Mouse (Mus musculus) C2C12 (cell line): Measurements from ENCODE around the gene Ipcef1. TPM values are rescaled to one million over a fixed set of nuclear protein-coding genes. Genes with fewer than 3 reads are reported as not detected.
"Not testable (repeated sequence)": the region's sequence is repeated elsewhere in the genome, so short reads cannot be mapped to it uniquely, and the experiment has no call there.

Experiments
- H3K27me3 ChIP-seq: one replicate; pipeline ENCODE4 v1.6.1; 2011; ENCODE audit not compliant: control insufficient read depth, insufficient read depth, insufficient read length
- H3K36me3 ChIP-seq: one replicate; pipeline ENCODE4 v1.6.1; 2011; ENCODE audit not compliant: control insufficient read depth, insufficient read depth
- H3K4me3 ChIP-seq: one replicate; pipeline ENCODE4 v1.5.1; 2011; ENCODE audit warnings: mild to moderate bottlenecking, control low read depth; ENCODE audit not compliant: poor library complexity, insufficient read depth, severe bottlenecking
- H3K79me2 ChIP-seq: one replicate; pipeline ENCODE4 v1.6.1; 2011; ENCODE audit not compliant: control insufficient read depth, insufficient read depth
- H3K79me3 ChIP-seq: one replicate; pipeline ENCODE4 v1.6.1; 2011; ENCODE audit warnings: low read depth, control low read depth
- H3ac ChIP-seq: one replicate; pipeline ENCODE3; 2011; ENCODE audit warnings: low read depth; ENCODE audit not compliant: control insufficient read depth, insufficient read length
- CEBPB ChIP-seq: IDR thresholded peaks from one replicate; pipeline ENCODE4 v1.6.1; 2011; ENCODE audit warnings: low read depth, mild to moderate bottlenecking, control low read depth, moderate library complexity
- CTCF ChIP-seq: IDR thresholded peaks from one replicate; pipeline ENCODE4 v1.5.1; 2011; ENCODE audit not compliant: control insufficient read depth, insufficient read depth, insufficient read length
- FOSL1 ChIP-seq: IDR thresholded peaks from one replicate; pipeline ENCODE4 v1.8.0; 2011; ENCODE audit warnings: mild to moderate bottlenecking, low read length; ENCODE audit not compliant: poor library complexity, insufficient read depth, severe bottlenecking
- MAX ChIP-seq: IDR thresholded peaks from one replicate; pipeline ENCODE4 v1.6.1; 2011; ENCODE audit warnings: mild to moderate bottlenecking, control low read depth
- MYOD1 ChIP-seq: IDR thresholded peaks from one replicate; pipeline ENCODE4 v1.6.1; 2011; ENCODE audit warnings: low read depth; ENCODE audit not compliant: control insufficient read depth, insufficient read length
- MYOG ChIP-seq: IDR thresholded peaks from one replicate; pipeline ENCODE4 v1.6.1; 2011; ENCODE audit not compliant: control insufficient read depth, insufficient read length; ENCODE audit errors: extremely low read depth
- USF1 ChIP-seq: IDR thresholded peaks from one replicate; pipeline ENCODE4 v1.6.1; 2011; ENCODE audit warnings: low read depth, mild to moderate bottlenecking, control low read depth, moderate library complexity
- polyA plus RNA-seq: library from polyadenylated mRNA; unstranded; fragments of >200 nt; fragmentation: generic; extraction: Trizol; gene quantifications from one replicate; pipeline ENCODE4 v1.2.1, GENCODE M21; 2012; ENCODE audit warnings: missing spikeins

The Ipcef1 gene
- polyA plus RNA-seq, 1 experiment = not detected

DNA sequence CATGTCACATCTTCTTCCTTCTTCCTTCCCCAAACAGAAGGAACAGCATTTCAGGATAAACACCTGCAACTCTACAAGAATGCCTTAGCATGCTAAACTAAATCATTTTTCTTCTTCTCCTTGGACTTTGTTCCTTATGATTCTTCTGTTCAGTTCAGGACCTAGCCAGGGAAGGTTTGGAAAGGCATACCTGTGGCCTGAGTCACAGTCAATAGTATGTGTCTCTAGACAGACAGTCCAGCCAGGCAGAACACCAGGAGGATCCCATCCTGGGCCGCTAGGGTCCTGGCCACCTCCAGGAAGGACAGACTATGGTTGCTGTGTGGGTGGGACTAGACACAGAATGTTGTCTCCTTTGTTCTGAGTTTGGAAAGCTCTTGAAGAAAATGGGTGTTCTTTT is 27.2 kb downstream of the Ipcef1 start:
- no peaks in the 10 kb centered on the region for H3K27me3 ChIP-seq
- H3ac ChIP-seq = no peak overlapping the region
- H3K79me2 ChIP-seq = no peaks in the 10 kb centered on the region
- no peaks in the 10 kb centered on the region for H3K79me3 ChIP-seq
- H3K36me3 ChIP-seq = no peaks in the 10 kb centered on the region
- TF ChIP-seq FOSL1 (no peak), MYOD1 (no peak), CTCF (no peak), MAX (no peak), CEBPB (no peak), MYOG (no peak), USF1 (no peak)
- H3K4me3 ChIP-seq = no peak overlapping the region

GRCm38 (mm10) chr10:7020551-7020950 is 31.7 kb downstream of the Ipcef1 start:
- Histone ChIP-seq H3K27me3 (no peaks in the 10 kb centered on the region), H3ac (no peak overlapping the region), H3K79me2 (no peaks in the 10 kb centered on the region), H3K79me3 (no peaks in the 10 kb centered on the region), H3K36me3 (no peaks in the 10 kb centered on the region), H3K4me3 (no peak overlapping the region)
- TF ChIP-seq FOSL1 = no peak
- TF ChIP-seq CTCF = no peak
- TF ChIP-seq MYOG = no peak
- TF ChIP-seq CEBPB = no peak
- no peak for TF ChIP-seq USF1
- no peak for TF ChIP-seq MYOD1
- no peak for TF ChIP-seq MAX

GRCm38 (mm10) chr10:7019781-7020386 is 32.4 kb downstream of the Ipcef1 start:
- H3K27me3 ChIP-seq = no peaks in the 10 kb centered on the region
- H3K79me3 ChIP-seq = no peaks in the 10 kb centered on the region
- no peaks in the 10 kb centered on the region for H3K79me2 ChIP-seq
- no peaks in the 10 kb centered on the region for H3K36me3 ChIP-seq
- H3ac ChIP-seq = no peak overlapping the region
- no peak overlapping the region for H3K4me3 ChIP-seq
- TF ChIP-seq FOSL1 = no peak
- peak; percentile 44 for TF ChIP-seq USF1

DNA sequence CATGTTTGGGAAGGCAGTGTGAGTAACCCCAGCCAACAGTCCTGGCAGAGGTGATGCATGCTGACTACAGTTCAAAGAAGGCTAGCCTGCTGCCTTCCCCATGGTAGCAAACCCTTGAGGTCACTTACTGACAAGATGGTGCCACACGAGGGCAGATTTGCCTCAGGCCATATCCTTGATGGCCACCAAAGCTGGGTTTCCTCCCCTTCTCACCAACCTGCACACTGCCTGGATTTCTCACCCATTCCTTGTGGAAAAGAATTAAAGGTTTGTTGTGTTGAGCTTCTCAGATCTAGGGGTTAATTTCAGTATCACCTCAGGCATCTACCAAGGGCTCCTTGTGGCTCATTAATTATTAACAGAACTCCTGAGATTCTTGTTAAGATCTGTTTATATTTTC is 37.1 kb downstream of the Ipcef1 start:
- H3K4me3 ChIP-seq = no peak overlapping the region
- no peaks in the 10 kb centered on the region for H3K79me2 ChIP-seq
- H3K27me3 ChIP-seq = no peaks in the 10 kb centered on the region
- no peaks in the 10 kb centered on the region for H3K36me3 ChIP-seq
- H3K79me3 ChIP-seq = no peaks in the 10 kb centered on the region
- H3ac ChIP-seq = no peak overlapping the region
- no peak for TF ChIP-seq MAX

- TF ChIP-seq FOSL1 = no peak
- TF ChIP-seq USF1 = no peak
- TF ChIP-seq CTCF = no peak
- no peak for TF ChIP-seq MYOD1
- TF ChIP-seq MYOG = no peak
- TF ChIP-seq CEBPB = no peak
- no peak for TF ChIP-seq MAX
- Histone ChIP-seq H3ac (no peak overlapping the region), H3K36me3 (no peaks in the 10 kb centered on the region)
Measured at GRCm38 (mm10) chr10:7010543-7010942, 41.7 kb downstream of the Ipcef1 start.

GRCm38 (mm10) chr10:7004980-7005538 is 47.2 kb downstream of the Ipcef1 start:
- Histone ChIP-seq H3K4me3 (no peak overlapping the region), H3K79me3 (no peaks in the 10 kb centered on the region), H3K79me2 (no peaks in the 10 kb centered on the region), H3K36me3 (no peaks in the 10 kb centered on the region), H3ac (no peak overlapping the region), H3K27me3 (peaks cover 3% of the 10 kb centered on the region)
- no peak for TF ChIP-seq MYOD1
- no peak for TF ChIP-seq MYOG
- no peak for TF ChIP-seq CEBPB
- TF ChIP-seq MAX = no peak

More at GRCm38 (mm10) chr10:7010543-7010942, 41.7 kb downstream of the Ipcef1 start:
- H3K4me3 ChIP-seq = no peak overlapping the region
- no peaks in the 10 kb centered on the region for H3K79me2 ChIP-seq
- peaks cover 3% of the 10 kb centered on the region for H3K27me3 ChIP-seq
- no peaks in the 10 kb centered on the region for H3K79me3 ChIP-seq

DNA sequence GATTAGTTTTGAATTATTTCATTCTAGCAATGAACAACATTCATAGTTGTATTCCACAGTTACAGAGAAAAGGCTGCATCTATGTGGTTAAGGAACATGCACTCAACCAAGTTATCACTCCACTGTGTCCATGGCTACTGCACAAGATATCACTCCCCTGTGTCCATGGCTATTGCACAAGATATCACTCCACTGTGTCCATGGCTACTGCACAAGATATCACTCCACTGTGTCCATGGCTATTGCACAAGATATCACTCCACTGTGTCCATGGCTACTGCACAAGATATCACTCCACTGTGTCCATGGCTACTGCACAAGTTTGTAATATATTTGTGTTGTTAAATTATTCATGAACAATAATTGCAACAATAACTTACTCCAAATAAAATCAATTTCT is 48.4 kb downstream of the Ipcef1 start:
- not testable (repeated sequence) for H3K27me3 ChIP-seq, H3ac ChIP-seq, H3K36me3 ChIP-seq, H3K79me2 ChIP-seq, H3K4me3 ChIP-seq, H3K79me3 ChIP-seq
